Mouse (Mus musculus): Measurements from ENCODE around the gene Chek1. TPM values are rescaled to one million over a fixed set of nuclear protein-coding genes. Genes with fewer than 3 reads are reported as not detected.

The Chek1 gene
- polyA plus RNA-seq, 1 experiment from 2014 or later = 30.1 TPM

DNA sequence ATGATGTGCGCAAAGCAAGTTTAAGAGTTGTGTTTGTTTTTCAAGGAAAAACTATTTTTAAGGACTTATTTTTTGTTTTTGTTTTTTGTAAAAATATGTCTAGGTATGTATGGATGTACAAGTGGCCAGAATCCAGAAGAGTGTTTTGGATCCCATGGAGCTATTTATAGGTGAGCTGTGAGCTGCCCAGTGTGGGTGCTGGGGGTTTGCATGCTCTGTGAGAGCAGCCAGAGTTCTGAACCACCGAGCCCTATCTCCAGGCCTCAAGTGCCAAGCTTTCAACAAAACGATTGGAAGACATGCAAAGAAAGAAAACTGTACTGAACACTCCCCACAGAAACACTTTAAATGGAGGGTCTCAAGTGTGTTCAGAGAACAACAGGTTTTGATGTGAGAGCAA, 20.9 kb downstream of the Chek1 start:
- H3K36me3 ChIP-seq (ENCODE audit: insufficient read depth, low read length) = peaks cover 9% of the 10 kb centered on the region; the same call in 1 of the 2 replicates
- no peaks in the 10 kb centered on the region for H3K27me3 ChIP-seq (ENCODE audit: insufficient read depth, low read length)
- no peak for ATAC-seq (ENCODE audit: low FRiP score, low TSS enrichment)
- no peaks in the 10 kb centered on the region for H3K4me1 ChIP-seq (ENCODE audit: insufficient read depth, low read length)
- no peaks in the 10 kb centered on the region for H3K9me3 ChIP-seq (ENCODE audit: low read length)
- no peak overlapping the region for H3K4me3 ChIP-seq (ENCODE audit: low read length)
- no peak overlapping the region for H3K27ac ChIP-seq (ENCODE audit: low read length)
- WGBS = 82% methylated on average over 3 of the region's 3 CpGs
- H3K9ac ChIP-seq (replicated peaks; ENCODE audit: low read length) = no peak overlapping the region
- no peak overlapping the region for H3K4me2 ChIP-seq (replicated peaks; ENCODE audit: low read depth, low read length)

DNA sequence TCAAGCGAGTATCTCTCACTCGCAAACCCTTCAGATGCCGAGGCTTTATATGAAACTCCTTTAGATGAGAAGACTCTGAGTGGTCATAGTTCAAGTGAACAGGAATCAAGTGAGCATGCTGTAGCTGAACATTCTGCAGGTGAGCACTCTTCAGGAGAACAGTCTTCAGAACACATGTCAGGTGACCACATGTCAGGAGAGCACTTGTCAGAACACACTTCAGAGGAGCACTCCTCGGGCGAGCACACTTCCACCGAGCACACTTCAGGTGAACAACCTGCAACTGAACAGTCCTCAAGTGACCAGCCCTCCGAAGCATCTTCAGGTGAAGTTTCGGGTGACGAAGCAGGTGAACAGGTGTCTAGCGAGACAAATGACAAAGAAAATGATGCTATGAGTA, 32.6 kb downstream of the Chek1 start:
- Histone ChIP-seq H3K27me3 (ENCODE audit: insufficient read depth, low read length) (no peaks in the 10 kb centered on the region), H3K4me3 (ENCODE audit: low read length) (no peak overlapping the region), H3K4me1 (ENCODE audit: insufficient read depth, low read length) (no peaks in the 10 kb centered on the region), H3K4me2 (replicated peaks; ENCODE audit: low read depth, low read length) (no peak overlapping the region), H3K9ac (replicated peaks; ENCODE audit: low read length) (no peak overlapping the region), H3K36me3 (ENCODE audit: insufficient read depth, low read length) (no peaks in the 10 kb centered on the region), H3K9me3 (ENCODE audit: low read length) (no peaks in the 10 kb centered on the region), H3K27ac (ENCODE audit: low read length) (no peak overlapping the region)
- ATAC-seq (ENCODE audit: low FRiP score, low TSS enrichment) = no peak
- 90% methylated on average over 10 of the region's 10 CpGs for WGBS

DNA sequence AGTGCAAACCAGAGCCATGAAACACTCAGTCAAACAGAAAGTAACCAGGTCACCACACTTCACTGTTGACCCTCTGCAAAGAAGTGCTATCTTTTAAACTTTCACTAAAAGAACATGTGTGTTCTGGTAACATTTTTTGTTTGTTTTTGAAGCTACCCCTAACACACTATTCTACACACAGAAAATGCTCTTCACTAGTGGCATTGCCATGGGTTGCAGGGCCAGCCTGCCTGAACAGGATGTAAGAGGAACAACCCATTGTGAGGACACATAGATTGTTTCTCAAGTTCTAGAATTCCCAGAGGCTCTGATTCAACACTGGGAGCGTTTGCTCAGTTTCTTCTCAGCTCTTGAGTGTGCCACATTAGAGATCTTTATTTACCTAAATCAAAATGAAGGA, 33.9 kb downstream of the Chek1 start, which contains the start of gene Acrv1:
TSS of gene Acrv1 (plus strand) at position 301 of the 400 bp plus-strand sequence.
- no peak for ATAC-seq (ENCODE audit: low FRiP score, low TSS enrichment)

DNA sequence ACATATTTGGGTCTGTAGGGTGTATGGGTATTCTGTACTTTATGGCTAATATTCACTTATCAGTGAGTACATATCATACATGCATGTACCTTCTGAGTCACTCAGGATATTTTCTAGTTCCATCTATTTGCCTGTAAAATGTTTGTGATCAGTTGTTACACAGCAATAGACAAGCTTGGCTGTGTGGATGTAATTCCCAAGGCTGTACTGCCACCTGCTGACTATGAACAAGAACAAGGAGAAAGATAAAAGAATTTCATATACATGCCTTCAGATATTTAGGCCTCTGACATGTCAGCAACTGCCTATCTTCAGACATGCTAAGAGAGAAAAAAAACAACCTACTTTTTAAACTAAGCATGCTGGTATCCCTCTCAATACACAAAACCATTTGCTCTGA, 39.5 kb downstream of the Chek1 start:
- Histone ChIP-seq H3K9ac (replicated peaks; ENCODE audit: low read length) (no peak overlapping the region), H3K36me3 (ENCODE audit: insufficient read depth, low read length) (no peaks in the 10 kb centered on the region), H3K4me1 (ENCODE audit: insufficient read depth, low read length) (no peaks in the 10 kb centered on the region), H3K27ac (ENCODE audit: low read length) (no peak overlapping the region), H3K4me2 (replicated peaks; ENCODE audit: low read depth, low read length) (no peak overlapping the region), H3K9me3 (ENCODE audit: low read length) (no peaks in the 10 kb centered on the region), H3K4me3 (ENCODE audit: low read length) (no peak overlapping the region), H3K27me3 (ENCODE audit: insufficient read depth, low read length) (no peaks in the 10 kb centered on the region)
- no peak for ATAC-seq (ENCODE audit: low FRiP score, low TSS enrichment)

More for the DNA sequence above, 33.9 kb downstream of the Chek1 start, which contains the start of gene Acrv1:
- Histone ChIP-seq H3K4me2 (replicated peaks; ENCODE audit: low read depth, low read length) (no peak within 1 kb of the TSS), H3K9me3 (ENCODE audit: low read length) (no peaks in the 10 kb centered on the region), H3K36me3 (ENCODE audit: insufficient read depth, low read length) (no peaks in the 10 kb centered on the region), H3K27me3 (ENCODE audit: insufficient read depth, low read length) (no peaks in the 10 kb centered on the region), H3K27ac (ENCODE audit: low read length) (no peak within 1 kb of the TSS), H3K9ac (replicated peaks; ENCODE audit: low read length) (no peak within 1 kb of the TSS), H3K4me3 (ENCODE audit: low read length) (no peak within 1 kb of the TSS), H3K4me1 (ENCODE audit: insufficient read depth, low read length) (no peaks in the 10 kb centered on the region)
- WGBS = 77% methylated on average over 1 of the region's 1 CpGs

GRCm38 (mm10) chr9:36681424-36681823, 45.4 kb downstream of the Chek1 start:
- Histone ChIP-seq H3K4me2 (replicated peaks; ENCODE audit: low read depth, low read length) (no peak overlapping the region), H3K27me3 (ENCODE audit: insufficient read depth, low read length) (no peaks in the 10 kb centered on the region), H3K27ac (ENCODE audit: low read length) (no peak overlapping the region), H3K9me3 (ENCODE audit: low read length) (no peaks in the 10 kb centered on the region), H3K4me1 (ENCODE audit: insufficient read depth, low read length) (no peaks in the 10 kb centered on the region), H3K36me3 (ENCODE audit: insufficient read depth, low read length) (no peaks in the 10 kb centered on the region), H3K4me3 (ENCODE audit: low read length) (no peak overlapping the region), H3K9ac (replicated peaks; ENCODE audit: low read length) (no peak overlapping the region)
- 64% methylated on average over 2 of the region's 2 CpGs for WGBS
- ATAC-seq (ENCODE audit: low FRiP score, low TSS enrichment) = no peak

Other genes starting within 250 kb of the Chek1 start
- not detected in 2 replicates for gene Gm5615, start 185.1 kb downstream of the Chek1 start, polyA plus RNA-seq (2015; fragmentation: Nextera tagmentation; extraction: Ambion mirVana)
- gene Gm17689, start 144.4 kb downstream of the Chek1 start, polyA plus RNA-seq (2015; fragmentation: Nextera tagmentation; extraction: Ambion mirVana) = not detected in 2 replicates
- gene A630095E13Rik, start 83.7 kb downstream of the Chek1 start, polyA plus RNA-seq (2015; fragmentation: Nextera tagmentation; extraction: Ambion mirVana) = not detected in 2 replicates
- gene Acrv1, start 33.8 kb downstream of the Chek1 start, polyA plus RNA-seq (2015; fragmentation: Nextera tagmentation; extraction: Ambion mirVana) = not detected in 2 replicates
- gene Stt3a, start 40.6 kb upstream of the Chek1 start, polyA plus RNA-seq (2015; fragmentation: Nextera tagmentation; extraction: Ambion mirVana) = 285 and 290 TPM in 2 replicates
- 119 and 124 TPM in 2 replicates for gene Ei24, start 70.3 kb upstream of the Chek1 start, polyA plus RNA-seq (2015; fragmentation: Nextera tagmentation; extraction: Ambion mirVana)
- 4.6 and 4.9 TPM in 2 replicates for gene Fez1, start 94.8 kb upstream of the Chek1 start, polyA plus RNA-seq (2015; fragmentation: Nextera tagmentation; extraction: Ambion mirVana)